Comparison of ENCODE assay signal across 7 mouse cellular contexts in the genomic region with DNA sequence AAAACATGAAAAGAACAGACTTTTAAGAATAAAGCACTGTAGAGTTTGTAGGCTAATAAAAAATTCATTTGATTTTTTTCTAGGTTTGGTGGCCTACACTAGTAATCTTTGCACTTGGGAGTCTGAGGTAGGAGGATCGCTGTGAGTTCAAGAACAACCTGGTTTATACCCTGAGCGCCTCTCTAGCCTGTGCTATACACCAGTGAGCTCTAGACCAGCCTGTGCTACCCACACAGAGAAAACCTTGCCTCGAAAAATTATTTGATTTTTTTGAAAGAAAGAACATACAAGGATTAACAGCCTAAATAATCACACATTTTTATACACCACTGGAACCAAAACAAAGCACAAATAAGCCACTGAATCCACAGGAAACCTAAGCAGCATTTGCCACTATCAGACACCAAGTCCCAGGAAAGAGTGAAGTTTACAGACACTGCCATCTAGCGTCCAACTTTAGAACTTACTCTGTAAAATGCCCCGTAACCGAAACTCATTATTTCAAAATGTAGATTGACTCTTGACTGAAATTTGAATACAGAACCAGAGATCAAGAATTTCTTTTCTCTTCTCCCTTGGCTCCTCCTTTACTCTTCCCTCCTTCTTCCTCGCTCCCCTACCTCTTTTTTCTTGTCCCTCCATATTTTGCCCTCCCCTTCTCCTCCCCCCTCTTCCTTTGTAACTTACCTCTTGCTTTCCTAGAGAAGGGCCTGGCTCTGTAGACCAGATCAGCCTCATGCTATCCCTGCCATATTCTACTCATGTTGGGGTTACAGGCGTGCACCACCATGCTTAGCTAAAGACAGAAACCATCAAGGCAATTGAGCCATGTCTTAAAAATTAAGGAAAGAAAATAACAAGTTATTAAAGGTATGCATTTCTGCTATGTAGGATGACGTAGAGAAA. TPM values are rescaled to one million over a fixed set of nuclear protein-coding genes. Genes with fewer than 3 reads are reported as not detected.
DNase-seq lines count a peak whose midpoint lies in the region; ATAC-seq and TF ChIP-seq lines count a peak whose summit lies in the region.

No protein-coding gene starts in this region.

- H3K9me3 ChIP-seq in liver, embryonic 14.5 days (ENCODE audit: control insufficient read depth, low read length) = no peaks in the 10 kb centered on the region

- WGBS in liver, adult 2 months = 37% methylated on average over 9 of the region's 9 CpGs
- WGBS in liver, embryonic 14.5 days (ENCODE audit: insufficient replicate concordance) = 25% methylated on average over 9 of the region's 9 CpGs

- no peaks in the 10 kb centered on the region; the same call in 1 of the 2 replicates for H3K36me3 ChIP-seq in liver, adult 2 months (ENCODE audit: control insufficient read depth, insufficient read depth, low read length)
- no peaks in the 10 kb centered on the region for H3K36me3 ChIP-seq in liver, embryonic 14.5 days (replicated peaks; ENCODE audit: control insufficient read depth, insufficient read depth, low read depth)

- TF ChIP-seq POLR2A in liver, adult 2 months (IDR thresholded peaks at IDR 0.05; ENCODE audit: extremely low read depth, insufficient read depth, low read length) = no peak

- no peaks in the 10 kb centered on the region for H3K4me1 ChIP-seq in liver, adult 2 months (ENCODE audit: control insufficient read depth, insufficient read depth, low read length)
- H3K4me1 ChIP-seq in liver, embryonic 14.5 days (replicated peaks; ENCODE audit: control insufficient read depth in 2 of 2, insufficient read depth in 2 of 2, low read length in 1 of 2) = 0 out of 4 replicates have a peak, but pooled peaks cover 0 to 2% of the 10 kb centered on the region in 2 experiments

- no peak overlapping the region for H3K9ac ChIP-seq in liver, adult 2 months (ENCODE audit: low read depth, low read length)
- no peak overlapping the region for H3K9ac ChIP-seq in liver, embryonic 14.5 days (replicated peaks)

- peak; percentile 50 for DNase-seq in liver, adult 2 months (ENCODE audit: extremely low read depth, low read depth, low spot score)
- DNase-seq in liver (no peak), MEL-GATA-1-ER (ENCODE audit: extremely low read depth, low read depth) (peak; percentile 64)
- DNase-seq in cerebellum, adult 8-10 months = peak; percentile 41
- peak; percentile 23 to 34 for DNase-seq in heart, postnatal 36 days
- DNase-seq in liver, embryonic 14.5 days (ENCODE audit: low read depth in 3 of 3, low spot score in 3 of 3) = peak; percentile 14 to 20 (median 15)
- DNase-seq in retina, embryonic 14.5 days (ENCODE audit: low spot score) = peak; percentile 87

- no peak overlapping the region for H3K27ac ChIP-seq in liver, adult 2 months (replicated peaks; ENCODE audit: insufficient read depth, low read depth, low read length)
- H3K27ac ChIP-seq in liver, embryonic 14.5 days = no peak overlapping the region

- TF ChIP-seq CTCF in liver, adult 2 months (IDR thresholded peaks at IDR 0.05; ENCODE audit: low read depth, low read length) = peak; percentile 42
- peak; percentile 59 for TF ChIP-seq CTCF in liver, embryonic 14.5 days (IDR thresholded peaks at IDR 0.05; ENCODE audit: low read depth)

- 0 out of 2 replicates have a peak, but pooled peaks have one; percentile 43 for ATAC-seq in liver, embryonic 14.5 days (ENCODE audit: insufficient read depth)

- intact Hi-C loops in heart, postnatal 36 days (cut with DNase I) = loop anchor here (1.0 kb wide), 2 partner anchors 232 to 252 kb away; no protein-coding TSS in a partner anchor

- H3K79me2 ChIP-seq in liver, adult 2 months (ENCODE audit: control insufficient read depth, insufficient read depth, low read length) = no peaks in the 10 kb centered on the region

- no peaks in the 10 kb centered on the region for H3K27me3 ChIP-seq in liver, adult 2 months (ENCODE audit: control insufficient read depth, insufficient read depth, low read length)
- no peaks in the 10 kb centered on the region for H3K27me3 ChIP-seq in liver, embryonic 14.5 days (ENCODE audit: control insufficient read depth, insufficient read depth, low read length)

- no peak overlapping the region for H3K4me2 ChIP-seq in liver, embryonic 14.5 days (ENCODE audit: low read depth)

- no peak overlapping the region for H3K4me3 ChIP-seq in liver, adult 2 months (ENCODE audit: insufficient read depth, low read depth, low read length)
- no peak overlapping the region for H3K4me3 ChIP-seq in liver, embryonic 14.5 days (ENCODE audit: insufficient read depth in 1 of 2, low read depth in 2 of 2, low read length in 2 of 2)

- TF ChIP-seq EP300 in liver, embryonic 14.5 days (IDR thresholded peaks at IDR 0.05; ENCODE audit: low read depth) = no peak

RNA-seq across cellular contexts. Expression of gene Papss1, which starts 12.0 kb away (rescaled TPM):
- total RNA-seq in liver, adult 2 months (2014; rRNA removed) = 5.6 and 7.3 TPM in 2 replicates
- 6.5 and 7.5 TPM in 2 replicates for polyA plus RNA-seq in liver, adult 2 months (2012; rRNA removed)
- total RNA-seq in heart, postnatal 36 days (2021) = 10 to 100 TPM; 10.8 to 14.1 TPM
- 5.0 and 6.5 TPM in 2 replicates for polyA plus RNA-seq in liver, embryonic 14.5 days (2012; rRNA removed)
- polyA plus RNA-seq in liver, embryonic 14.5 days (2014; fragmentation: Nextera tagmentation; extraction: Ambion mirVana) = 8.0 and 8.2 TPM in 2 replicates
